Mouse (Mus musculus): ENCODE results near the gene Nedd9.

Gene Nedd9

GRCm38 (mm10) chr13:41486606-41487408 lies at the start of gene Nedd9:
Gene Nedd9, minus strand, starts transcription at chr13:41487362.
- no peak for DNase-seq (ENCODE audit: low read depth, low spot score)

- DNase-seq (ENCODE audit: low read depth, low spot score): no peak
These were observed 45.5 kb upstream of the Nedd9 start for GRCm38 (mm10) chr13:41532625-41533024.

- no peak for DNase-seq (ENCODE audit: low read depth, low spot score)
These were observed 43.2 kb upstream of the Nedd9 start for GRCm38 (mm10) chr13:41530326-41530725.

GRCm38 (mm10) chr13:41524208-41524607 lies 37.0 kb upstream of the Nedd9 start:
- no peak for DNase-seq (ENCODE audit: low read depth, low spot score)

- DNase-seq (ENCODE audit: low read depth, low spot score): no peak
These were observed 34.1 kb upstream of the Nedd9 start for GRCm38 (mm10) chr13:41521296-41521695.

DNA sequence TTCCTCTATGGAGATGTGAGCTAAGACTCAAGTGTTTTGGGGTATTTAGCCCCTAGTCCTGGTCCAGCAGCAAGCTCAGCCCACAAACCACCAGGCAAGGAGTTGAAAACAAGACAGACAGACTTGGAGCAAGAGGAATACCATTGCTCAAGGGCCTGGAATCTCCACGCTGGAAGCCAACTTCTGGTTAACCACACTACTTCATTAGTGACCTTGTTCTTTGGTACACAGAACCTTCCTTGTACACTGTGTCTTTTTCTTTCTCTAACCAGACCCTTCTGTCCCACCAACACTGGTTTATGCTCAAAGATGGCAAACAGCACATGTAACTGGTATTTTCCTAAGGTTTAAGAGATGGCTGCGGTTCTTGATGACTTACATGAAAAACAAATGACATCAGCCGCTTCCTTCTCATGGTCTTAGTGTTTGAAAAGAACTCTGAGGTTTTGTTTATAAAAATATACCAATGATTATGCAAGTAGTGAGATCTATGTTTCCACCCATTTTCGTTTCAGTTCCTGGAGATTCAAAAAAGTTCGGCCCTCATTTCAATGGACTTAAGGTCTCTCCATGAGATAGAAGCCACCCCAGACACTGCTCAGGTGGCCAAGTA lies 33.5 kb upstream of the Nedd9 start:
- DNase-seq (ENCODE audit: low read depth, low spot score): no peak

GRCm38 (mm10) chr13:41519792-41520191 lies 32.6 kb upstream of the Nedd9 start:
- DNase-seq (ENCODE audit: low read depth, low spot score): no peak

DNA sequence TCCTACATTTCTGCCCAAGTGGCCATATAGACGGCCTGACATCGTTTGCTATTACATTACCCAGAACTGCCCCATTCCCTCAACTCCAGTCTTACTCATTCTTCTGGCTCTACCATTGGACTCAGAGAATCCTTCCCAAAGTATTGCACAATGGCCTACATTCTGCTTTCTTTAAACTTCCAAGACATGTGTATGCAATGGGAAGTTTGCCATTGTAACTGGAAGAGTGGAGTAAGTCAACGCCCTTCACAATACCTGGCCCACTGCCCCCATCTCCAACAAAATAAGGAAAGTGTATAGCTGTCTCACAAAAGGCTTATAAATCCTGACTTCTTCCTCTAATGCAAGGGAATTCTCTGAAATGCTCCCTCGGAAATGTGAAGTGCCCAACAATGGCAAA lies 30.0 kb upstream of the Nedd9 start:
- DNase-seq (ENCODE audit: low read depth, low spot score): no peak

DNA sequence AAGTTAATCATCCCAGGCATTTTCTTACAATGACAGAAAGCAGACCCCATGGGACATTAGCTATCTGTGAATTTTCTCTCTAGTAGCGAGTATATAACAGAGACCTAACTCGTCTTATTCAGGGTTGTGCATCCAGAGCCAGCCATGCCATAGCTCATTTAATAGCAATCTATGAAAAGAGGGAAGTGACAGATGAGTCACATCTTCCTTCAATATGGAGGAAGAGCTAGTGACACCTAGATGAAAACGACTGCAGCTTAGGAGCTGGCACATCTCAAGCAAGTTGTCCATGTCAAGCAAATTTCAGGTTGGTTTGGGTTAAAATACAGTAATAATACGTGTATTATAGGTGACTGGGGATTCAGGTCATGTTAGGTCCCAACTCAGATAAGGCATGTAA lies 28.6 kb upstream of the Nedd9 start:
- DNase-seq (ENCODE audit: low read depth, low spot score): no peak

DNA sequence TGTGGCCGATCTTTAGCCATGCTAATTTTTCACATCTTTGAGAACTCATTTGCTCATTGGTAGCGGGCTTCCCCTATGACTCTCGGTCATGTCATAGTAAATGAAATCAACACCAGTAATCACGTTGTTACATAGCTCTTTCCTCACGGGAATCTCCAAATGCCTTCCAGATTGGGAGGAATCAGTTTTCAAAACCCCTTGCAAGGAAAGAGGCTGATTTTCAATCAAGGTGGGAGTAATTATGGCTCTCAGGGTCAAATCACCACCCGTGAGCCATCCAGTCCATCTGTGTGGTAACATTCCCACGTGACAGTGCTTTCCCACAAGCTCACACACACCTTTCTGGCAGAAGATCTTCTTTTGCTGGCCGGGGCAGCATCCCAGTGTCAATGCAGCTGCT lies 27.8 kb upstream of the Nedd9 start:
- no peak for DNase-seq (ENCODE audit: low read depth, low spot score)

DNA sequence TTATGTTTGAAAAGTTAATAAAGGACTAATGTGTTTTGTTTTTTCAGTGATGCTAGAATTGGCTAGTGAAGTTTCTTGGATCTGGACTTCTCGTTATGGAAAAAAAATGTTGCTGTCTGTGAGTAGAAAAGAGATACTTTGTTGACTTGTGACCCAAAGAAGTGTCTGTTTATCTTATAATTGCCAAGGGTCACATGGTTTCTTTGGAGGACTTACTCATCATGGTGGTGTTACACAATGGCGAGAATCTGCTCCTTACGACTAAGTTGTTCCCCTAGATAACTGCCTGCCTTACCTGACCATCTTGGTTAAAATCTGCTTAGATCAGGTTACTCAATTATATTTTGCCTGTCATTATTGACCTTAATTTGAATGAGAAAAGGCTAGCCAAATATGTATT lies 26.3 kb upstream of the Nedd9 start:
- DNase-seq (ENCODE audit: low read depth, low spot score): no peak

GRCm38 (mm10) chr13:41512243-41512642 lies 25.1 kb upstream of the Nedd9 start:
- no peak for DNase-seq (ENCODE audit: low read depth, low spot score)

DNA sequence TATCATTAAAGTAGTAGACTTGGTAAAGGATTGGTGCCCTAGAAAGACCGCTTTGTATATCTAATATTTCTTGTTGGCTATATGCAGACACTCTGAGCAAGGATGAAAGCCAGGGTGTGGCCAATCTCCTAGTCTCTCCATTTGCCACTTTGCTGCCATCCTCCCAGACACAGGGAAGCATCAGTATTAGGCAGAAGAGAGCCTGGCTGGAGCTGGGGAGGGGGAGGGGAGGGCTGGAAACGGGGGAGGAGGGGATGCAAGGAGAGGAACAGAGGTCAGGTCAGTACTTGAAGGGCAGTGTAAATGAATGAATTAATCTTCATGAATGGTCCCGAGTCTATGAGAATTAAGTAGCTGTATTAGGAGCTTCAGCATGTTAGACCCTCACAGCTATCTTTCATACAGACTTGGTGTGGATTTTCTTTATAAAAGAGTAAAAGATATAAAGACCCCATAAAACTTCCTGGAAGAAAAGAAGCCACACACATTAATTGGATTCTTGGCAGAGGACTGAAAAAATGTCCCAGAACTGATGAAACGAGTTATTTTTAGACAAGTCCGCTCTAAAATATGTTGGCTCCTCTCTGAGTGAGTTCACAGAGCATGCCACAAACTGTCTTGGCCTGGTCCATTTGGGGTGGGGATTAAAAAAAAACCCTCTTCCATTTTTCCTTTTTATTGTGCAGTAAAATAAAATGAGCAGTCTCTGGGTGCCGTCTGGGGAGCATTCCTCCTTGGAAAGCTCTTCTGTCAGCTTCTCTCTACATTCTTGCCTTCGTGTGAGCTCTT lies 23.7 kb upstream of the Nedd9 start:
- no peak for DNase-seq (ENCODE audit: low read depth, low spot score)

GRCm38 (mm10) chr13:41505594-41505993 lies 18.4 kb upstream of the Nedd9 start:
- DNase-seq (ENCODE audit: low read depth, low spot score): no peak

DNA sequence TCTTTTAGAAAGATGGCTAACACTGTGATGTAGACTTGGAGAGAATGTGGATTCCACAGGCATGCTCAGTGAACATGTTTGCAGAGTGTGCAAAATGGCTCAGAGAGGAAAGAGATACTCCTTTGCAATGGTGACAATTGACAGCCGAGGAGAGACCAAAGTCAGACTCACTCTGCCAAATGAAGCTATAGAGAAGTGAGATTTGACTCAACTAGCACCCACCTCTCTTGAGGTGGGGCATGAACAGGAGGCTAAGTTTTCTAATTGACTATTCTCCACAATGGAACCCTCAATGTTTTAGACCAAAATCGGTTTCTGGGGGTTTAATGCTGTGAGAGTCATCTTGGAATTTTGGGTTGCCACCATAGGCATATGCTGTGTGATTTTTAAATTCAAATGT lies 17.8 kb upstream of the Nedd9 start:
- DNase-seq (ENCODE audit: low read depth, low spot score): no peak

- DNase-seq (ENCODE audit: low read depth, low spot score): no peak
These were observed 17.3 kb upstream of the Nedd9 start for GRCm38 (mm10) chr13:41504448-41504847.

DNA sequence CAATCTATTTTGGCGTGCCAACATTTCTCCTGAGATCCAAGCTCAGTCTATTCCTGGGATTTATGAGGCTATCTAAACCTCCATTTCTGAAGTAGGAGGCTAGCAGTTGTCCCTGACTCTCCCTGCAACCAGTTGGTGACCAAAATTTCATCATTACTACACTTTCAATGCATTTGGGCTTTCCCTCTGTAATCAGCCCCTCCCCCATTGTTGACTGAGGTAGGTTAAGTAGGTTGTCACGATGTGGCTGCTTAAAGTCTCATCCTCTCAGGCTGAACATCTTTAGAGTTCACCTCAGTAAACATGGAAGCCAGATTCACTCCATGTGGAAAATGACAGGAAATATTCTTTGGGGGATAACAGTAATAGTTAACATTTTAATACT lies 15.7 kb upstream of the Nedd9 start:
- no peak for DNase-seq (ENCODE audit: low read depth, low spot score)

DNA sequence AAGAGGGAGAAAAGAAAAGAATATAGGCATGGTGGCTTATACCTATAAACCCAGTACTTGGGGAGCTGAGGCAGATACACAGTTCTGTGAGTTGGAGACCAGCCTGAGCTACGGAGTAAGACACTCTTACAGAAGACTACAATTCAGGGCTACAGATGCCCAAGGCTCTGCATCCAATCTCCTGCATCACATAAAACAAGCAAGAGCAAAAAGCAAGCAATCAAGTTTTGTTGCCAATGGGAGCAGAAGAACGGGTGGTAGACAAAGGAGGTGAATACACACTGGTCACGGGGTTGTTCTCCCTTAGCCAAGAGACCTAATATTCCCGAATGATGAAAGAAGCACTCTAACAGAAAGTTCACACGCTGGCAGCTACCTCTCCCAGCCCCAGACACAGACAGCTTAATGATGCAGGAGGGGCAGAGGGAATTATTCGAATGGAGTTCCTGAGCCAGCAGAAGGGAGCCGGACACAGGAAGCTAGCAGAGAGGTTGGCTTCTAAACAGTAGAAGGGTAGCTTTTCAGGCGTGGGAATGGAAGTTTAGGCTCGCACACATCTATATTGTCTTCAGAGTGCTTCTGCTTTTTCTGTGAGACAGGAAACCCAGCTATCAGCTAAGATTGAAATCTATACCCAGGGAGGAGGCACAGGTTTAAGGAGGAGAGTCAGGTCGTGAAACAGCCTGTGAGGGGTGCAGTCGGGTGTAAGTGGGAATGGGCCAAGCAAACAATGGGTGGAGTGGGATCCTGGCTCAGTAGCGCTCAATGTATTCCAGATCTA lies 15.2 kb upstream of the Nedd9 start:
- DNase-seq (ENCODE audit: low read depth, low spot score): no peak

DNA sequence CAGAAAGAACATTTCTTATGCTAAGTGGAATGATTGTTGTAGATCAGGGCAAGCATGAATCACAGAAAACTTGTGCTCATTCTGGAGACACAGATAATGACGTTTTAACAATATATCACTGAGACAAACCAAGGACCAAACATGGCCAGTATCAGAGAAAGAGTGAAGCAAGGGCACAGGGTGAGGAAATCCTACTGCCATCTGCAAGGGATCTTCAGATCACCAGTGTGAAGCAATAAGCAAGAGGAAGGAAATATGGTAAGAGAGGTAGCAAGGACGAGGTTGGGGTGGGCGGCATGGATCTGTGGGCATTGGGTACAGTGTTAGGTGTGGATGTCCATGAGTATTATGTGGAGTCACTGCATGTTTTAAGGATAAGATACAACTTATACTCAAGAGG lies 13.6 kb upstream of the Nedd9 start:
- DNase-seq (ENCODE audit: low read depth, low spot score): no peak

DNA sequence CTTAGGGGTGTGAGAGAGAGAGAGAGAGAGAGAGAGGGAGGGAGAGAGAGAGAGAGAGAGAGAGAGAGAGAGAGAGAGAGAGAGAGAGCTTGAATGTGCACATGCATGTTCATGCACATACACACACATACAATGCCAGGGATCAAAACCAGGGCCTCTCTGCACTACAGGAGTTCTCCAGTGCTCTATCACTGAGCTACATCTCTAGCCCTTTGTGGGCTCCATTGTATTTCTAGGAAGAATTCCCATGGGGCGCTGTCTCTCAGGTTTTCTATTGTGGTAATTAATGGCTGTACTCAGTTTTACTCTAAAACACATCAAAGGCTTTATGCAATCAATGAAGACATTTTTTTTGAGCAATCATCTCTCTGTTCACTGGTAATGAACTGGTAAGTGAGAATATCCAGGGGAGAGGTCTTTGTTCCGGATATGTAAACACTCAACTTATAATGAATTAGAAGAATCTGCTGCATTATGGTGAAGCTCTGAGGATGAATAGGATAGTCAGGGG lies 11.5 kb upstream of the Nedd9 start:
- DNase-seq (ENCODE audit: low read depth, low spot score): no peak

DNA sequence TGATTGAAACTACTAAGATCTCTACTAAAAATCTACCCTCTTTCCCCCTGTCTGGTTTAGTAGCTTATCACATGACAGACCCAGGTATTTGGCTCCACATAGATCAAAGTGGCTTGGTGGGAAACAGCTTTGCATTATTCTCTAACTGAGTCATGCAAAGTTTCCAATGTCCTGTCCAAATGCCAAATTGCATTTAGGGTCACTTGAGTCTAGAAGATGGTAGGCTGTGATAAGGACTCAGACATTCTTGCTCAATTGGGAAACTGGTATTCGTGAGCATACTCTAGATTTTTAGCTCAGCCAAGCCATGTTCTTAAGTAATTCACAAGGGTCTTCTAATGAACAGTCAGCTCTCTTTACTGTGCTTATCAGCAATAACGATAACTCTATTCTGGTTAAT lies 7.5 kb upstream of the Nedd9 start:
- DNase-seq (ENCODE audit: low read depth, low spot score): no peak
